Mouse (Mus musculus) myocyte (in vitro differentiated cells): ENCODE measurements around the gene Rpl27.

Source experiments
- MAX ChIP-seq: IDR thresholded peaks from one replicate; pipeline ENCODE4 v1.6.1; 2011; ENCODE audit warnings: low read depth, mild to moderate bottlenecking, control low read depth
- MYOD1 ChIP-seq, 3 experiments: IDR thresholded peaks; one replicate each; pipeline ENCODE4 v1.6.1; 2011; ENCODE audit warnings: control low read depth in 2 of 3, low read depth in 2 of 3, mild to moderate bottlenecking in 2 of 3, moderate library complexity in 1 of 3; ENCODE audit not compliant: insufficient read length in 2 of 3, control insufficient read depth in 1 of 3
- MYOG ChIP-seq, 3 experiments: IDR thresholded peaks; one replicate each; pipeline ENCODE4 v1.6.1; 2011; ENCODE audit warnings: control low read depth in 2 of 3, low read depth in 2 of 3, mild to moderate bottlenecking in 2 of 3; ENCODE audit not compliant: insufficient read length in 2 of 3, control insufficient read depth in 1 of 3, insufficient read depth in 1 of 3
- POLR2A ChIP-seq: IDR thresholded peaks from one replicate; pipeline ENCODE4 v1.6.1; 2011; ENCODE audit warnings: low read depth, mild to moderate bottlenecking, control low read depth, moderate library complexity; ENCODE audit not compliant: insufficient read length
- POLR2AphosphoS2 ChIP-seq: IDR thresholded peaks from one replicate; pipeline ENCODE4 v1.6.1; 2011; ENCODE audit warnings: low read depth, control low read depth; ENCODE audit not compliant: insufficient read length
- USF1 ChIP-seq: IDR thresholded peaks from one replicate; pipeline ENCODE4 v1.6.1; 2011; ENCODE audit warnings: low read depth, mild to moderate bottlenecking, control low read depth, moderate library complexity

- TF ChIP-seq POLR2AphosphoS2 (no peak), POLR2A (no peak), USF1 (no peak), MYOD1 (IDR thresholded peaks at IDR 0.05; ENCODE audit: control insufficient read depth in 1 of 3, insufficient read length in 2 of 3, low read depth in 2 of 3) (no peak), MAX (no peak), MYOG (IDR thresholded peaks at IDR 0.05; ENCODE audit: control insufficient read depth in 1 of 3, insufficient read depth in 1 of 3, insufficient read length in 2 of 3, low read depth in 2 of 3) (no peak)
These were observed 26.6 kb downstream of the Rpl27 start for GRCm38 (mm10) chr11:101468731-101469130.
